Mouse (Mus musculus) neural tube, embryonic 12.5 days (tissue): ENCODE results near the gene Vmn2r7. TPM values are rescaled to one million over a fixed set of nuclear protein-coding genes. Genes with fewer than 3 reads are reported as not detected.
"Not testable (repeated sequence)": the region's sequence is repeated elsewhere in the genome, so short reads cannot be mapped to it uniquely, and the experiment has no call there.

Experiments used
- ATAC-seq: fragments of 200-750 bp; cut with Nextera tagmentation; 2 replicates; pipeline ENCODE4 v1.8.0; 2017; ENCODE audit warnings: low read depth, mild to moderate bottlenecking, moderate TSS enrichment, moderate library complexity; ENCODE audit not compliant: low FRiP score
- H3K27ac ChIP-seq: fragments of 300-500 bp; sonication (generic); 2 replicates; pipeline ENCODE4 v1.5.1; 2016
- H3K27me3 ChIP-seq: fragments of 300-500 bp; sonication (generic); replicated peaks from 2 replicates; pipeline ENCODE4 v1.6.1; 2016; ENCODE audit warnings: mild to moderate bottlenecking
- H3K36me3 ChIP-seq: fragments of 300-500 bp; sonication (generic); 2 replicates; pipeline ENCODE4 v1.6.1; 2016; ENCODE audit warnings: mild to moderate bottlenecking
- H3K4me1 ChIP-seq: fragments of 300-500 bp; sonication (generic); 2 replicates; pipeline ENCODE4 v1.6.1; 2016
- H3K4me2 ChIP-seq: fragments of 300-500 bp; sonication (generic); replicated peaks from 2 replicates; pipeline ENCODE4 v1.6.1; 2016; ENCODE audit warnings: mild to moderate bottlenecking
- H3K4me3 ChIP-seq: fragments of 300-500 bp; sonication (generic); 2 replicates; pipeline ENCODE4 v1.5.1; 2016
- H3K9ac ChIP-seq: fragments of 300-500 bp; sonication (generic); 2 replicates; pipeline ENCODE4 v1.6.1; 2016; ENCODE audit warnings: mild to moderate bottlenecking
- H3K9me3 ChIP-seq: fragments of 300-500 bp; sonication (generic); 2 replicates; pipeline ENCODE4 v1.6.1; 2016; ENCODE audit warnings: mild to moderate bottlenecking
- WGBS: fragments of 180-500 bp; shearing (Covaris S2); methylation state at CpG from one replicate; pipeline ENCODE4 v1.1.7; 2016; 5-methylcytosine and 5-hydroxymethylcytosine counted together
- polyA plus RNA-seq: library from polyadenylated mRNA; unstranded; fragments of >200 nt; fragmentation: Nextera tagmentation; extraction: Ambion mirVana; gene quantifications from 2 replicates; pipeline ENCODE4 v1.2.1, GENCODE M21; 2016

Vmn2r7 gene
- polyA plus RNA-seq = not detected in 2 replicates

DNA sequence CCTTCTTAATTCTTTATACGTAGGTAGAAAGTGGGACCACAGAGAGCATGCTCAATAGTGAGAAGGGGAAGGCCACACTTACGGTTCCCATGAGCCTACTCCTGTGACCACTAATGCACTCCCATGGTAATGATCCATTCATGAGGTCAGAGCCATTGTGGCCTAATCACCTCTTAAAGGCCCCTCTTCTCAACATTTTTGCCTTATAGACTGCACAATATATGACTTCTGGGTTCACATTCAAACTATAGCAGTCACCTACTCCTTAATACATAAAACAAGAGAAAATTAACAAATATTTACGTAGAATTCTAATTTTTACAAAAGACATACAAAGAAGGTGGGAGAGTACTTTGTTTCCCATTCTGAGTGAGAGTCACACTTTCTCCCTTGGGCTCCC lies at the start of gene Vmn2r7:
Gene Vmn2r7, minus strand, starts transcription at position 101 of the 400 bp plus-strand sequence.
- not testable (repeated sequence) for H3K36me3 ChIP-seq, H3K27me3 ChIP-seq, H3K4me2 ChIP-seq, ATAC-seq, H3K4me3 ChIP-seq, H3K9me3 ChIP-seq, H3K9ac ChIP-seq, H3K27ac ChIP-seq, H3K4me1 ChIP-seq
- 85% methylated on average over 3 of the region's 3 CpGs for WGBS

DNA sequence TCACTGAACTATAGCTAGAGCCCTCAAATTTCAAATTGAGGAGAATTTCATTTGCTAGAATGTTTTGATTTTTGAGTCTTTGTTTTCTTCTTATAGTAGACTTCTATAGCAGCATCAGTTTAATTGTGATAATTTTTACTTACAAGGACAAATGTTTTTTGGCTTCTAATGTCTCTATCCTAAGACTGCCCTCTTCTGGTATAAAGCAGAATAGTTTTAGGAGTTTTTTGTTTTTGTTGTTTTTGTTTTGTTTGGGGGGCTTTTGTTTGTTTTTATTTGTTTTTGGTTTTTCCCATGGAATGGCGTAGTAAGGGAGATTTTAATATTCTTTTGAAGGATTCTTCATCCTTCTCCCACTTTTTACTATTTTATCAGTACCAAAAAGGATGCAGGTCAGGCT lies 45.2 kb upstream of the Vmn2r7 start:
- Histone ChIP-seq H3K27ac (no peak overlapping the region), H3K36me3 (no peaks in the 10 kb centered on the region), H3K9me3 (no peaks in the 10 kb centered on the region), H3K4me1 (no peaks in the 10 kb centered on the region), H3K27me3 (no peaks in the 10 kb centered on the region), H3K9ac (no peak overlapping the region), H3K4me2 (no peak overlapping the region), H3K4me3 (no peak overlapping the region)
- WGBS = 66% methylated on average over 1 of the region's 1 CpGs
- no peak for ATAC-seq

DNA sequence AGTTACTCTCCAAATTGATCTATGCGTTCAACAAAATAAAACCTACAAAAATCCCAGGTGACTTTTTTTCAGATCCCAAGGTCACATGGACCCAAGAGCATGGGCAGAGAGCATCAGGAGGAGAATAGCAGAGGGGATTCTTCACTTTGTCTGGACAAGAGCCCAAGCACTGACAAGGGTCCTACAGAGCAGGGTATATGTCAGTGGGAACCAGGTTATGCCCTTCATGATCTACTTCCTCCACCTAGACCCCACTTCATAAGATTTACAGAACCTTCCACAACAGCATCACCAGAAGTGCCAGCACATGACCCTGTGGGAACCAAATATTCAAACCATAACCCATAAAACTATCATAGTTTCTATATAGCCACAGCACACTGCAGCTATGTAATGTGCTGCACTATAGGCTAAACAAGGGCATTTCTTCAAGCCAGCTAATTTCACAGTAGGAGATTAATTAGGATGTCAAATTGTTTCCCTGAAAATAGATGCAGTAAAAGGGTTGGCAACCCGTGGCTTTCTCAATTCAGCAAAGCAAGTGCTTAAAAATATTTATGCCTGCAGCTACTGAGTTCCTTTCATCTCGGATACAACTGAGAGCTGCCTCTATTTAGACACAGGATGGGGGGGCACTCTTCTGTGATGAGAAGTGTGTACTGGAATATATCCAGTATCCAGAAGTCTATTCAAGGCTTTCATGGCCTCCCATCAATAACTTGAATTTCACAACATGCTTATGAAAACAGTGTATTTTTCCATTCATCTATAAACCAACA lies 33.8 kb upstream of the Vmn2r7 start:
- H3K4me3 ChIP-seq = no peak overlapping the region
- H3K9ac ChIP-seq = no peak overlapping the region
- no peak overlapping the region for H3K4me2 ChIP-seq
- H3K27me3 ChIP-seq = no peaks in the 10 kb centered on the region
- H3K27ac ChIP-seq = no peak overlapping the region
- H3K4me1 ChIP-seq = no peaks in the 10 kb centered on the region
- peak; percentile 79; the same call in 1 of the 2 replicates for ATAC-seq
- H3K9me3 ChIP-seq = no peaks in the 10 kb centered on the region
- no peaks in the 10 kb centered on the region for H3K36me3 ChIP-seq
- WGBS = 44% methylated on average over 3 of the region's 3 CpGs

DNA sequence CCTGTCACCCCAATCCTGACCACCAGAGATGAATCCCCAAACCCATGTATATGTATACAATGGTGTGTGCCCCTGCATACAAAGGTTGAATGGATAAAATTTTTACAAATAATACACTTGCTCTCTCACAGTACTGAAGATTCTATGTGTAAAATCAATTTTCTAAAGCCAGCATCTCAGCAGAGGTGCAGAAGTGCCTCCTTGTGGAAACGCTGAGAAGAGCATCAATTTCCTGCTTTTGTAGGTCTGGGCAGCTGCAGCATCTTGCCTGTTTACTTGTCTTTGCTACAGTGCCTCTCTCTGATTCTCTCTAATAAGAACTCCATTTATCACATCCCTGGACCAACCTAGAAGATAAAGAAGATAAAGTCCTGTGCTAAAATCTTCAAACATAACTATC lies 32.1 kb upstream of the Vmn2r7 start:
- Histone ChIP-seq H3K36me3 (no peaks in the 10 kb centered on the region), H3K27me3 (no peaks in the 10 kb centered on the region), H3K4me2 (no peak overlapping the region), H3K27ac (no peak overlapping the region), H3K9me3 (no peaks in the 10 kb centered on the region), H3K4me3 (no peak overlapping the region), H3K9ac (no peak overlapping the region), H3K4me1 (no peaks in the 10 kb centered on the region)
- 63% methylated on average over 1 of the region's 1 CpGs for WGBS
- ATAC-seq = no peak

DNA sequence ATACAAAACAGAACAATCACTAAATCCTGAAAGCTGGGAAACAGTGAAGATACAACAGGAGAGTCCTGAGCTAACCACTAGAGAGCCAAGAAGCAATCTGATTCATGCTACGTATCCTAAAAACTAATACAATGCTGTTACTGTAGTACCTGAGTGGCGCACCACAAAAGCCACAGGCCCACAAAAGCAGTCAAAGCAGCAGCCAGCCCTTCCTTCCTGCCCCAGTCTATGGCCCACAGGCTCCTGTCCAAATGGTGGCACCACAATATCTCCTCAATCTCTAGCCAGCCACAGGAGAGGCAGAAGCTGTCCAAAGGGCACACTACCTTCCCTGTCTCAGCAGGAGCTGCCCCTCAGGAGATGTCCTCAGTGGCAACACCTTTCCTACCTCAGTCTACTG lies 1.7 kb downstream of the Vmn2r7 start:
- ATAC-seq = no peak
- H3K4me1 ChIP-seq = no peaks in the 10 kb centered on the region
- H3K27ac ChIP-seq = no peak overlapping the region
- no peaks in the 10 kb centered on the region for H3K27me3 ChIP-seq
- WGBS = 90% methylated on average over 2 of the region's 2 CpGs
- H3K4me3 ChIP-seq = no peak overlapping the region
- H3K9ac ChIP-seq = no peak overlapping the region
- H3K9me3 ChIP-seq = no peaks in the 10 kb centered on the region
- no peak overlapping the region for H3K4me2 ChIP-seq
- H3K36me3 ChIP-seq = no peaks in the 10 kb centered on the region

DNA sequence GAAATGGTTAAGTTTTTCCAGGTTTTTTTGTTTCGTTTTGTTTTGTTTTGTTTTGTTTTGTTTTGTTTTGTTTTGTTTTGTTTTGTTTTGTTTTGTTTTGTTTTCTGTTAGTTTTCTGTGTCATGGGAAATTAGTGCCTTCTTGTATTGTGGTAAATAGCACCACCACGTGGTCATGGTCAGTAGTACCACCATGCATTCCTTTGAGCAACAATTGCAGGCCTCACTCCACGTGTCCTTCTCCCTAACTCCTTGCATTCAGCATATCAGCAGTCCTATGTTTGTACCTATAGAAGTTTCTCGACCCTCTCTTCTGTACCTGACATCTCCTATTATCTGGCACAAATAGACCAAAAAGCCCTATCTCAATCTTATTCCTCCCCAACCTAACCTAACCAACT lies 2.3 kb downstream of the Vmn2r7 start:
- WGBS = 11% methylated on average over 4 of the region's 4 CpGs
- no peaks in the 10 kb centered on the region for H3K27me3 ChIP-seq
- no peak overlapping the region for H3K4me3 ChIP-seq
- H3K4me2 ChIP-seq = no peak overlapping the region
- no peaks in the 10 kb centered on the region for H3K4me1 ChIP-seq
- no peak overlapping the region for H3K27ac ChIP-seq
- no peak for ATAC-seq
- H3K9me3 ChIP-seq = no peaks in the 10 kb centered on the region
- H3K9ac ChIP-seq = no peak overlapping the region
- H3K36me3 ChIP-seq = no peaks in the 10 kb centered on the region

DNA sequence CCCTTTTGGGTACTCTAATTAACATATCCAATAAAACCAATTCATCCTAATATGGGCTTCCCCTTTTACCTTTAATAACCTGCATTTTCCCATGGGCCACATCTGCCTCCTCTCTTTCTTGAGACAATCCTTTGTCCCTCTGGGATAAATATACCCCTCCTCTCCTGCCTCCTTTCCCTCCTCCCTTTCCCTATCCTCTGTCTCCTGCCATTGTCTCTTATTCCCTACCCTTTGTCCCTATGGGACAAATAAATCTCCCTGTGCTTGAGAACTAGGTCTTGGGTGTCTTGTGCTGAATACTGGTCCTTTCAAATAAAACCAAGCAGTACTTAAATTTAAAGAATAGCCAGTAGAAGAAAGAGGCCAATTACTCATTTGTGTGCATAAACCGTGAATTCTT lies 13.4 kb downstream of the Vmn2r7 start:
- Histone ChIP-seq H3K27ac (no peak overlapping the region), H3K9me3 (no peaks in the 10 kb centered on the region), H3K4me1 (0 out of 2 replicates have a peak, but pooled peaks cover 4% of the 10 kb centered on the region), H3K4me2 (no peak overlapping the region), H3K9ac (no peak overlapping the region), H3K27me3 (no peaks in the 10 kb centered on the region), H3K36me3 (no peaks in the 10 kb centered on the region), H3K4me3 (no peak overlapping the region)
- peak; percentile 88 for ATAC-seq
- 35% methylated on average over 1 of the region's 1 CpGs for WGBS

DNA sequence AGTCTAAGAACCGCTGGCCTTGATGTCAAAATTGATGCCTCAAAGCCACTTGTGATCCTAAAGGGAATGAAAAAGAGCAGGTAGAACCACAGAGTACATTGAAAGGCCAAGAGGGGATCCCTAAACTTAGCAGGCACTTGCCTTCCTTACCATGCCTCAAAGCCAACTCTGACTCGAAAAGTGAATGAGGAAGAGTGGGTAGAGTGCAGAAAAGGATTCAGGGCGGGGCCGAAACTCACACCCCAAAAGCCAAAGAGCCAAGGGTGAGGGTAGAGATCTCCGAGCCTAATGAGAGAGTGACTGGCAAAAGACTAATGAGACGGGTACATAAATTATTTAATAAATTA lies 53.3 kb downstream of the Vmn2r7 start:
- peak; percentile 29; the same call in 1 of the 2 replicates for ATAC-seq

DNA sequence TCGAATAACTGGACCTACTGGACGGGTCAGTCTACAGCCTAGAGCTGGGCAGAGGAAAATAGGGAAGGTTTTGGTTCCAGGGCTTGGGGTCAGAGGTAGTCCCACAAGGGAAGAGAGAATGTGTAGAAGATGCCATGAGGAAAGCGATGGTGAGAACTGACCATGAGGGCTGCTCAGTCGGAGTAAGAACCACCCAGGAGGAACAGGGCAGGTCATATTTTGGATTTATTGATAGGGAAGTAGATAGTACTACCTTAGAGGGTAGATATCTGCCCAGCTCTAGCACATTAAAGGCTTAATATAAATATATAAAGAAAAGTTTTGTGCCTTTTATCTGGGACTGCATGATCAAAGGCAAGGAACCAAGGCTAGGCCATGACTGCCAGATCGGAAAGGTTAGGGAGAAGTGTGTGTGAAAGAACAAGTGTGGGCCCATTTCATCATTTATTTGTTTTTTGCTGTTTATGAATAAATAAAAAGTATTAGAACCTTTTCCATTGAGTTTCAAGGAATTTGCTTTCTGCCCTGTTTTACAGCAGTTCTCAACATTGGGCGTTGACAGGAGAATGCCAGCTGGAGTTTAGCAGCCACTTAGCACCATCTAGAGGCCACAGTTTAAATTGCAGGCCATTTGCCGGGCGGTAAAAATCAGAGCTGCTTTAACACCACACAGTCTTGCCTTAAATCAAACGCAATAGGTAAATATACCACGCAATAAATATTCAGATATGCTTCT lies 53.9 kb downstream of the Vmn2r7 start:
- Histone ChIP-seq H3K9me3 (no peaks in the 10 kb centered on the region), H3K4me3 (no peak overlapping the region), H3K27ac (no peak overlapping the region), H3K4me2 (no peak overlapping the region), H3K4me1 (no peaks in the 10 kb centered on the region), H3K27me3 (no peaks in the 10 kb centered on the region), H3K9ac (no peak overlapping the region), H3K36me3 (no peaks in the 10 kb centered on the region)
- peak; percentile 74 for ATAC-seq
- WGBS = 54% methylated on average over 10 of the region's 10 CpGs

More for the DNA sequence above, 53.3 kb downstream of the Vmn2r7 start:
- no peak overlapping the region for H3K4me3 ChIP-seq
- H3K4me1 ChIP-seq = no peaks in the 10 kb centered on the region
- H3K27ac ChIP-seq = no peak overlapping the region
- H3K9me3 ChIP-seq = no peaks in the 10 kb centered on the region
- H3K36me3 ChIP-seq = no peaks in the 10 kb centered on the region
- no peak overlapping the region for H3K4me2 ChIP-seq
- no peak overlapping the region for H3K9ac ChIP-seq
- WGBS = 57% methylated on average over 6 of the region's 6 CpGs
- no peaks in the 10 kb centered on the region for H3K27me3 ChIP-seq

DNA sequence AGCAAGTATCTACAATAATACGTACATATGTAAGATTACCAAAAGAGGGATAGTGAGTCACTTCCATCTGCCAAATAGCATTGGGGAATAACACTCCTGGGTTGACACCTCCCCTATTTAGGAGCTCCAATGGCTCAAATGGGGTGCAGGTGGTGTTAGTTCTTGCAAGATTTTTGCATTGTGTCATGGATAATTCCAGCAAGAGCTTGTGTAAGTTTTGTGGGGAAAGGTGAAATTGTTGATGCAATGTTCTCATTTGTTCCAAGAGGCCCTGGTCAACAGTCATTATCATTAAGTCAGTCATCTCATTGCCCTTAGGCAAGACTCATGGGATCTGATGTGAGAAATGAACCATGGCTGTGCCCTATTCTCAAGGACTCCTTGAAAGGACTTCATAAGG lies 61.7 kb downstream of the Vmn2r7 start:
- H3K36me3 ChIP-seq = no peaks in the 10 kb centered on the region
- H3K4me3 ChIP-seq = no peak overlapping the region
- no peaks in the 10 kb centered on the region for H3K4me1 ChIP-seq
- no peaks in the 10 kb centered on the region for H3K9me3 ChIP-seq
- no peak overlapping the region for H3K27ac ChIP-seq
- no peaks in the 10 kb centered on the region for H3K27me3 ChIP-seq
- no peak overlapping the region for H3K4me2 ChIP-seq
- H3K9ac ChIP-seq = no peak overlapping the region
- WGBS = 91% methylated on average over 1 of the region's 1 CpGs
- no peak for ATAC-seq

DNA sequence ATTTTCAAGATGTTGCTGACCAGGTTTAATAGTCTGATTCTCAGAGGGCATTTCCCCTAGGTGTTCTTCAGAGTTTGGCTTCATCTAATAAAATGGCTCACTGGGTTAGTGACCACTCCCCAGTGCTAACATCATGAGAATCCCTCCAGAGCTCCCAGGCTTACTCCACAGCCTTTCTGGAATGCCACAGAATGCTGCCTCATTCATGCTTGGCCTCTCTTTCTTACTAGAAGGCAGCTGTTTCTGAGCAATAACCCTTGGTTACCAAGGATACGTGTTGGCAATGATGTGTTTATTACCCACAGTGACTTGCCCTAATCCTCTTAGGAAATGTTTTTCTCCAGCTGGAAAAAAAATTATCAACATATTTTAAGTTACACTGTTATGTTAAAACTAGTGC lies 72.4 kb downstream of the Vmn2r7 start:
- H3K4me1 ChIP-seq = no peaks in the 10 kb centered on the region
- no peak overlapping the region for H3K27ac ChIP-seq
- 67% methylated on average over 1 of the region's 1 CpGs for WGBS
- no peaks in the 10 kb centered on the region for H3K36me3 ChIP-seq
- no peak overlapping the region for H3K4me2 ChIP-seq
- ATAC-seq = no peak
- H3K27me3 ChIP-seq = no peaks in the 10 kb centered on the region
- no peaks in the 10 kb centered on the region for H3K9me3 ChIP-seq
- no peak overlapping the region for H3K9ac ChIP-seq
- H3K4me3 ChIP-seq = no peak overlapping the region

DNA sequence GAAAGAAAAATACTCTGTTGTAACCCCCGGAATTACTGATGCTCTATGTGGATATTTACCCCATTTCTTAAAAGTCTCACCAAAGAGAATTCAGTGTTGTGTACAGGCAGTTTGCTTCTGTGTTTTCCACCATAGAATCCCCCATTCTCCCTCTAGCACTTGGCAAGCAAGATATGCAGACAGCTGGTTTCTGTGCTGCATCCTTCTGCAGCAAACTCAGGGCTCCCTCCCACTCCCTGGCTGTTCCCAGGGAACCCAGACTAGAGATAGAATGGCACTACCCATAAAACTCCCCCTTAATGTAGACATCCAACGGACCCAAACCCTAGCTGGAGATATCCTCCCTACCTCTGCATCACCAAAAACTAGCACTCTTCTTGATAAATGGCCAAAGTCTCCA lies 88.4 kb downstream of the Vmn2r7 start:
- no peaks in the 10 kb centered on the region for H3K27me3 ChIP-seq
- no peaks in the 10 kb centered on the region for H3K36me3 ChIP-seq
- H3K4me1 ChIP-seq = no peaks in the 10 kb centered on the region
- WGBS = 74% methylated on average over 2 of the region's 2 CpGs
- H3K27ac ChIP-seq = no peak overlapping the region
- no peak for ATAC-seq
- H3K9me3 ChIP-seq = 0 out of 2 replicates have a peak, but pooled peaks cover 3% of the 10 kb centered on the region
- H3K4me2 ChIP-seq = no peak overlapping the region
- no peak overlapping the region for H3K4me3 ChIP-seq
- H3K9ac ChIP-seq = no peak overlapping the region
